16 mouse cellular contexts compared by ENCODE assay signal in genomic region chr15:79143316-79143715, GRCm38 (mm10). TPM values are rescaled to one million over a fixed set of nuclear protein-coding genes. Genes with fewer than 3 reads are reported as not detected.
"Had no signal": no experiment of that assay in that cellular context is flagged by ENCODE, and none has a peak within 500 bp of the region (broad histone marks: within the 10 kb centered on the region; RNA-seq: fewer than 3 reads in every experiment).

No protein-coding gene starts in this region.

- H3K4me3 ChIP-seq: limb, embryonic 13.5 days had no signal

- ATAC-seq: intestine, postnatal 0 days; midbrain, embryonic 13.5 days had no signal

- H3K9ac ChIP-seq: liver, embryonic 14.5 days; midbrain, embryonic 13.5 days had no signal

- H3K27ac ChIP-seq: limb, embryonic 13.5 days; liver, embryonic 14.5 days; macrophage; midbrain, embryonic 13.5 days had no signal

- H3K9me3 ChIP-seq: limb, embryonic 13.5 days; midbrain, embryonic 13.5 days had no signal

- DNase-seq: kidney, adult 8-10 months; kidney, postnatal 25 days; layer of hippocampus, adult 9-11 months; layer of hippocampus, postnatal 36 days; left cerebral cortex, postnatal 4 days; lung, adult 2 months; lung, postnatal 14 days; right cerebral cortex, adult 18-20 months; thymus, adult 2 months; thymus, postnatal 25 days had no signal

- H3K27me3 ChIP-seq: midbrain, embryonic 13.5 days had no signal

RNA-seq across cellular contexts. Expression of gene Sox10, which starts 21.7 kb away (rescaled TPM):
- polyA plus RNA-seq: liver, adult 2 months; macrophage had no signal
